Mouse (Mus musculus): Measurements from ENCODE around the gene Tk1. TPM values are rescaled to one million over a fixed set of nuclear protein-coding genes. Genes with fewer than 3 reads are reported as not detected.

Gene Tk1
- 64.3 and 72.1 TPM in 2 replicates for polyA plus RNA-seq (2012; rRNA removed)

GRCm38 (mm10) chr11:117825333-117826101, at the start of gene Tk1, which contains the start of gene Afmid:
Tk1 (minus strand) TSS chr11:117826092.
Afmid (plus strand) TSS chr11:117825924.

GRCm38 (mm10) chr11:117872861-117873608, 47.1 kb upstream of the Tk1 start, which contains the start of gene Tha1:
Tha1 (minus strand) TSS chr11:117873481.

GRCm38 (mm10) chr11:117860601-117861000, 34.7 kb upstream of the Tk1 start, which contains the start of gene Tmem235:
Tmem235 (plus strand) TSS chr11:117860752.

GRCm38 (mm10) chr11:117848985-117849671, 23.2 kb upstream of the Tk1 start, which contains the start of gene Birc5:
Birc5 (plus strand) TSS chr11:117849251.

DNA sequence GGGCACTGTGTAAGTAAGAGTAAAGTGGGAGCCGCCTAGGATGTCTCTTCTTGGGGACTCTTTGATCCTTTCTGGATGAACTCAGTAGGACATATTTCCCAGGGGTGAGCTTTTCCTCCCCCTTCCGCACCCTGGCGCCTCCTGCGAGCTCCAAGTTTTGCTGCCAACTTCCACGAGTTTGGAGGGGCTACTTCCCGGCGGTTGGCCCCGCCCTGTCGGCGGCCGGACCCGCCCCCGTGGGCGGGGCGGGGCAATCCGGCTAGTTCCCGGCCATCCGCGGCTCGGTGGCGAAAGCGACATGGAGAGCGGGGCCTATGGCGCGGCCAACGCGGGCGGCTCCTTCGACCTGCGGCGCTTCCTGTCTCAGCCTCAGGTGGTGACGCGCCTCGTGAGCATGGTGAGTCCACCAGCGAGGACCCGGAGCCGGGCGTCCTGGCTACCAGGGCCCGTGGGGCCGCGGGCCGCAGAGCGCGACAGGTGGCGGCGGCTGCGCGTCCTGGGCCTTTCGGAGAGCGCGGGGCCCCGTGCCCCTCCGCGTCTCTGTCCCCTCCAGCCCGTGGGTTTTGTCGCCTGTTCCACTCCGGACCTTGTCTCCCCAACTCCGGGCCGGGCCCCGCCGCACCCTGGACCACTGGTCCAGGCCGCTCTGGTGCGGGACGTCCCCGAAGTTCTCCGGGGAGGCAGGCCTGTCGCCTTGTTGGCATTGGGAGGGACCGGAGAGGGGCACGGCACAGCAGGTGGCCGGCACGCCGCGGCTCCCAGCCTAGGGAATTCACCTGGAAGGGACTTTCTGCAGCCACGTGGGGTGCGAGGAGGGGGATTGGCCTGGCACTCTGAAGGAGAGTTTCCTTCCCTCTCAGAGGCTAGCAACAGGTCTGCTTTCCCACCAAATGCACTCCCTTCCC, 16.2 kb downstream of the Tk1 start, which contains the start of the genes Gm20708 and Syngr2:
Gm20708 (plus strand) TSS at position 262 of the 905 bp plus-strand sequence.
Syngr2 (plus strand) TSS at position 262 of the 905 bp plus-strand sequence.

GRCm38 (mm10) chr11:117797511-117798159, 28.3 kb downstream of the Tk1 start, which contains the start of gene 6030468B19Rik:
6030468B19Rik (plus strand) TSS chr11:117797660.

DNA sequence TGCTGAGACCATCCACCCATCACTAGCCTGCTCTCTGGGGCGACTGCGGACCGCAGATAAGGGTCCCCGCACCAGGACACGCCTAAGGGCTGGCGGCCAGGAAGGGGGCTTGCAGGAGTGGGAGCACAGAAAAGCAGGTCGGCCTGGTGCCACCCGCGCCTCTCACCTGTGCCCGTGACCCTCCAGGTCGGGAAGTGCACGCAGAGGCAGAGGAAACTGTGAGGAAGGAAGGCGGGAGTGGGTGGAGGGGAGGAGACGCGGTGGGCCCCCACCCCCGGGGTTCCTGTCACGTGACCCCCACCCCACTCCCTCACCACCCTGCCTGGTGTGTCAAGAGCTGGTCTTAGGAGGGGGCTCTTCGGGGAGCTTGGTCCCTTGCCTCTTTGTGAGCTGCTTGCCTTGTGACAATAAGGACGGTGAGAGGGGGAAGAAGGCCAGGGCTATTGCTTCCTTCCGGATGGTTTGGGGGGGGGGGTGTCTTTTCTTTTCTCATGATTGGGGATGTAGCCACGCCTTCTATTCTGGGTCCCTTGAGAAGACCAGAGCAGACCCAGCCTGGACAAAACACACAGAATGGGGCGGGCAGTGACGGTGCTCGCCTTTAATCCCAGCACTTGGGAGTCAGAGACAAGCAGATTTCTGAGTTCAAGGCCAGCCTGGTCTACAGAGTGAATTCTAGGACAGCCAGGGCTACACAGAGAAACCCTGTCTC, 43.7 kb downstream of the Tk1 start, which contains the start of the genes Tmc8 and Tmc6:
Tmc8 (plus strand) TSS at position 84 of the 712 bp plus-strand sequence.
Tmc6 (minus strand) TSS at position 206 of the 712 bp plus-strand sequence.

Other genes starting within 250 kb of the Tk1 start
- gene Tnrc6c, start 171.8 kb downstream of the Tk1 start, polyA plus RNA-seq (2012; rRNA removed): 57.5 and 59.9 TPM in 2 replicates
- 1.1 and 1.3 TPM in 2 replicates for gene Tmc8, start 44.0 kb downstream of the Tk1 start, polyA plus RNA-seq (2012; rRNA removed)
- gene Tmc6, start 43.9 kb downstream of the Tk1 start, polyA plus RNA-seq (2012; rRNA removed): 3.7 and 8.9 TPM in 2 replicates
- 0.06 TPM in 1 of 2 replicates, not detected in the other for gene 6030468B19Rik, start 28.4 kb downstream of the Tk1 start, polyA plus RNA-seq (2012; rRNA removed)
- 0.59 and 0.80 TPM in 2 replicates for gene Gm20708, start 16.4 kb downstream of the Tk1 start, polyA plus RNA-seq (2012; rRNA removed)
- gene Syngr2, start 16.4 kb downstream of the Tk1 start, polyA plus RNA-seq (2012; rRNA removed): 13.0 and 17.1 TPM in 2 replicates
- gene Afmid, start 168 bp downstream of the Tk1 start, polyA plus RNA-seq (2012; rRNA removed): 6.5 TPM in 2 replicates
- 57.6 and 63.0 TPM in 2 replicates for gene Birc5, start 23.2 kb upstream of the Tk1 start, polyA plus RNA-seq (2012; rRNA removed)
- gene Tmem235, start 34.7 kb upstream of the Tk1 start, polyA plus RNA-seq (2012; rRNA removed): 0.06 and 0.07 TPM in 2 replicates
- gene Tha1, start 47.4 kb upstream of the Tk1 start, polyA plus RNA-seq (2012; rRNA removed): 5.1 and 6.0 TPM in 2 replicates
- gene Socs3, start 144.0 kb upstream of the Tk1 start, polyA plus RNA-seq (2012; rRNA removed): 12.4 and 12.7 TPM in 2 replicates
- gene Pgs1, start 160.2 kb upstream of the Tk1 start, polyA plus RNA-seq (2012; rRNA removed): 45.9 and 46.2 TPM in 2 replicates

Measured in central nervous system, embryonic 14 days (tissue).